Mouse (Mus musculus) kidney, adult 2 months (tissue): Measurements from ENCODE around the gene Foxn1.

Experiments
- CTCF ChIP-seq: fragments of 200-500 bp; conservative IDR thresholded peaks from 2 replicates; pipeline ENCODE4 v1.5.1; 2011; ENCODE audit warnings: low read depth, mild to moderate bottlenecking, control low read depth, low read length, moderate library complexity, mixed read lengths; ENCODE audit not compliant: insufficient read depth, insufficient read length
- POLR2A ChIP-seq: fragments of 200-500 bp; IDR thresholded peaks from one replicate; pipeline ENCODE4 v1.6.1; 2011; ENCODE audit warnings: low read depth, low read length, control low read depth

- TF ChIP-seq POLR2A (no peak), CTCF (no peak)
Observed at GRCm38 (mm10) chr11:78380996-78381395, 5.4 kb downstream of the Foxn1 start.
